Mouse (Mus musculus) cerebellum, adult 2 months (tissue): ENCODE data around the gene Vmn1r230. TPM values are rescaled to one million over a fixed set of nuclear protein-coding genes. Genes with fewer than 3 reads are reported as not detected.

Source experiments
- DNase-seq, 2 experiments: peaks; one replicate each; pipeline ENCODE4 v3.0.0; 2021
- H3K27ac ChIP-seq: fragments of 200-500 bp; 2 replicates; pipeline ENCODE4 v1.5.1; 2012; ENCODE audit warnings: low read length, control low read depth, inconsistent platforms; ENCODE audit not compliant: insufficient read depth
- H3K27me3 ChIP-seq: fragments of 200-500 bp; 2 replicates; pipeline ENCODE4 v1.6.1; 2012; ENCODE audit warnings: inconsistent platforms, mild to moderate bottlenecking, low read length, moderate library complexity; ENCODE audit not compliant: control insufficient read depth, insufficient read depth
- H3K4me1 ChIP-seq: fragments of 200-500 bp; 2 replicates; pipeline ENCODE4 v1.6.1; 2011; ENCODE audit warnings: low read length; ENCODE audit not compliant: control insufficient read depth, insufficient read depth
- H3K4me3 ChIP-seq: fragments of 200-500 bp; replicated peaks from 2 replicates; pipeline ENCODE3; 2011; ENCODE audit warnings: mild to moderate bottlenecking, low read depth, low read length, control low read depth; ENCODE audit not compliant: insufficient read depth
- CTCF ChIP-seq: fragments of 200-500 bp; IDR thresholded peaks from 2 replicates; pipeline ENCODE4 v1.5.1; 2011; ENCODE audit warnings: low read depth, mild to moderate bottlenecking, control low read depth, low read length, moderate library complexity, borderline replicate concordance; ENCODE audit not compliant: insufficient read depth
- POLR2A ChIP-seq: fragments of 200-500 bp; IDR thresholded peaks from 2 replicates; pipeline ENCODE4 v1.6.1; 2011; ENCODE audit warnings: low read length, control low read depth, borderline replicate concordance; ENCODE audit not compliant: insufficient read depth
- WGBS: fragments of 180-500 bp; shearing (Covaris S2); methylation state at CpG from one replicate; pipeline ENCODE4 v1.1.7; 2018; 5-methylcytosine and 5-hydroxymethylcytosine counted together
- polyA plus RNA-seq: library from polyadenylated mRNA; depleted of rRNA; stranded (reverse); fragments of >200 nt; gene quantifications from 2 replicates; pipeline ENCODE4 v1.2.3, GENCODE M21; 2012; rRNA removed

The Vmn1r230 gene
- polyA plus RNA-seq, result not detected in 2 replicates

GRCm38 (mm10) chr17:20840144-20840543 lies at the start of gene Vmn1r230:
TSS of gene Vmn1r230 (plus strand) at chr17:20840444.
- no peaks in the 10 kb centered on the region for H3K4me1 ChIP-seq
- TF ChIP-seq CTCF, result no peak
- no peak for TF ChIP-seq POLR2A
- H3K4me3 ChIP-seq, result no peak within 1 kb of the TSS
- 4% methylated on average over 1 of the region's 1 CpGs for WGBS
- H3K27ac ChIP-seq, result no peak within 1 kb of the TSS
- no peak for DNase-seq
- no peaks in the 10 kb centered on the region for H3K27me3 ChIP-seq

DNA sequence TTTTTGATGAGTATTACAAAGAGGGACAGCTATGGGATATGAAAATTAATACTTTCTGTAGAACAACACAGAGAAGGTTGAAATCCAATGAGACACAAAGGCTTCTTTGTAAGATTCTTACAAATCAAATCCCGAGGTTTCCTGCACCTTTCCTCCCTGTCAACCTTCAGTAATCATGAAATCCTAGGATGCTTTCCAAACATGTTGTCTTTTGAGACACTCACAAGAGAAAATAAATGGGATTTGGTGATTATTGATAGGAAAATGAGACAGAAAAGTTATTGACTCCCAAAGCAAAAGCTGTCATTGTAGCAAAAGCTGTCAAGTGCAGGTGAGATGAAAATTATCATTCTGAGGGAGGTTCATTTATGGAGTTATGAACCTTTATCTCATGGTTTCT lies 29.0 kb upstream of the Vmn1r230 start, which contains the start of gene Vmn1r229:
Gene Vmn1r229 (plus strand): TSS at position 301 of the 400 bp plus-strand sequence.
- TF ChIP-seq POLR2A, result no peak
- WGBS, result 44% methylated on average over 1 of the region's 1 CpGs
- no peak within 1 kb of the TSS for H3K27ac ChIP-seq

More for the DNA sequence above, 29.0 kb upstream of the Vmn1r230 start, which contains the start of gene Vmn1r229:
- H3K4me3 ChIP-seq, result no peak within 1 kb of the TSS
- no peaks in the 10 kb centered on the region for H3K27me3 ChIP-seq
- no peak for DNase-seq
- no peaks in the 10 kb centered on the region for H3K4me1 ChIP-seq

Other genes with a start within 250 kb of the Vmn1r230 start
- not detected in 2 replicates for gene Vmn2r110, start 244.0 kb upstream of the Vmn1r230 start, polyA plus RNA-seq
- gene Fpr-rs3, start 215.6 kb upstream of the Vmn1r230 start, polyA plus RNA-seq, result not detected in 2 replicates
- gene Vmn1r226, start 157.6 kb upstream of the Vmn1r230 start, polyA plus RNA-seq, result not detected in 2 replicates
- not detected in 2 replicates for gene Vmn1r227, start 110.6 kb upstream of the Vmn1r230 start, polyA plus RNA-seq
- not detected in 2 replicates for gene Vmn1r228, start 54.3 kb upstream of the Vmn1r230 start, polyA plus RNA-seq
- not detected in 2 replicates for gene Vmn1r229, start 28.9 kb upstream of the Vmn1r230 start, polyA plus RNA-seq
- not detected in 2 replicates for gene Vmn1r231, start 64.6 kb downstream of the Vmn1r230 start, polyA plus RNA-seq
- not detected in 2 replicates for gene Vmn1r232, start 79.3 kb downstream of the Vmn1r230 start, polyA plus RNA-seq
- 530 and 556 TPM in 2 replicates for gene Ppp2r1a, start 104.9 kb downstream of the Vmn1r230 start, polyA plus RNA-seq
- gene Vmn1r233, start 156.0 kb downstream of the Vmn1r230 start, polyA plus RNA-seq, result not detected in 2 replicates
- gene Zfp160, start 168.5 kb downstream of the Vmn1r230 start, polyA plus RNA-seq, result 17.6 and 18.3 TPM in 2 replicates